Mouse (Mus musculus) testis, adult 2 months (tissue): ENCODE measurements at regions not wholly inside any gene's neighbourhood (a gene's known extent, or its start where the extent isn't known, plus 50 kb on each side); places are given as distances from the start of the nearest gene placed in this dataset.

Experiments
- CTCF ChIP-seq: fragments of 200-500 bp; IDR thresholded peaks from 2 replicates; pipeline ENCODE4 v1.5.1; 2012; ENCODE audit warnings: low read depth, mild to moderate bottlenecking, inconsistent platforms, low read length, moderate library complexity; ENCODE audit not compliant: control insufficient read depth, insufficient read depth, insufficient replicate concordance
- POLR2A ChIP-seq: fragments of 200-500 bp; IDR thresholded peaks from 2 replicates; pipeline ENCODE4 v1.6.1; 2012; ENCODE audit warnings: low read depth, mild to moderate bottlenecking, inconsistent platforms, low read length, moderate library complexity; ENCODE audit not compliant: control insufficient read depth

- TF ChIP-seq POLR2A (no peak), CTCF (no peak)
Observed at GRCm38 (mm10) chr13:81008864-81009766, 125.9 kb downstream of the Arrdc3 start.
